Mouse (Mus musculus): Measurements from ENCODE around the gene Olfr896-ps1. TPM values are rescaled to one million over a fixed set of nuclear protein-coding genes. Genes with fewer than 3 reads are reported as not detected.

The Olfr896-ps1 gene
- polyA plus RNA-seq (2014; fragmentation: Nextera tagmentation; extraction: Ambion mirVana), result not detected in 2 replicates

DNA sequence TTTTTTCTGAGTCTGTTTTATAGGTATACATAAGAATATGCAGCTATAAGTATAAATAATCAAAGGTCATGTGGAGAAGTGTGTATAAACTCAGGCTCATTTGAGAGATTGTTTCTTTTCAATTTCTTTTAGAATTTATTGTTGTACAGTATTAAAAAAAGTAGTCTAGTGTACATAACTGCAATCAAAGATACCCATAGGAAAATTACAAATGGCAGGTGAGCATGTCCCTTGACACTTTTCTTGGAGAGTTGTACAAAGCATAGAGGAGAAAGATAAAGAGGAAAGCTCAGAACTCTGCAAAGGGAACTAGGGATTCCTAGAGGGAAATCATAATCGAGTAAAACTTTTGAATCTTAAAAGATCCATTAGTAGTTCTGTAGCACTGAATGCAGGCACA lies at the start of gene Olfr896-ps1:
Olfr896-ps1 (plus strand) TSS at position 301 of the 400 bp plus-strand sequence.
- H3K4me2 ChIP-seq (replicated peaks; ENCODE audit: low read depth, low read length), result no peak within 1 kb of the TSS
- no peaks in the 10 kb centered on the region for H3K4me1 ChIP-seq (replicated peaks; ENCODE audit: control insufficient read depth, insufficient read depth, low read length)
- ATAC-seq (ENCODE audit: low FRiP score), result no peak
- H3K27ac ChIP-seq (ENCODE audit: low read depth, low read length), result no peak within 1 kb of the TSS
- no peak within 1 kb of the TSS for H3K4me3 ChIP-seq (ENCODE audit: low read depth, low read length)
- WGBS, result 82% methylated on average over 1 of the region's 1 CpGs
- no peaks in the 10 kb centered on the region for H3K9me3 ChIP-seq (ENCODE audit: control insufficient read depth, low read length)
- no peaks in the 10 kb centered on the region for H3K27me3 ChIP-seq (ENCODE audit: control insufficient read depth, insufficient read depth, low read length)
- no peaks in the 10 kb centered on the region for H3K36me3 ChIP-seq (ENCODE audit: control insufficient read depth, insufficient read depth, low read length)
- no peak within 1 kb of the TSS for H3K9ac ChIP-seq (ENCODE audit: low read depth, low read length)
- no peak for DNase-seq (ENCODE audit: low spot score)

DNA sequence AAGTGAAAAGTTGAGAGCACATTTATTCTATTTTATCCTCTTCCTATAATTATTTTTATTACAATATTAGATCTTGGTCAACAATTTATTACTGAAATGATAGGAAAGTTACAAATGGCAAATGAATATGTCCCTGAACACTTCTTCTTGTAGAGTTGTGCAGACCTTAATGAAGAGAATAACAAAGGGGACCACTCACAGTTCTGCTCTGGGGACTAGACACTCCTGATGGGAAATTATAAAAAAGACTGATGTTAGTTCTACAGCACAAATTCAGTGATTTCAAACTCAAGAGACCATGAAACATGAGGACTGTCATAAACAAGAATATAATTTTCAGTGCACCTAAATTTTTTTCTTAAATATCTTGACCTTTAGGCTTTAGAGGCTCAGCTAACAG lies 38.4 kb upstream of the Olfr896-ps1 start, which contains the start of gene Olfr143:
Olfr143 (plus strand) TSS at position 301 of the 400 bp plus-strand sequence.
- no peak within 1 kb of the TSS for H3K4me2 ChIP-seq (replicated peaks; ENCODE audit: low read depth, low read length)
- H3K27ac ChIP-seq (ENCODE audit: low read depth, low read length), result no peak within 1 kb of the TSS
- no peaks in the 10 kb centered on the region for H3K27me3 ChIP-seq (ENCODE audit: control insufficient read depth, insufficient read depth, low read length)
- H3K4me3 ChIP-seq (ENCODE audit: low read depth, low read length), result no peak within 1 kb of the TSS
- ATAC-seq (ENCODE audit: low FRiP score), result no peak
- H3K9ac ChIP-seq (ENCODE audit: low read depth, low read length), result no peak within 1 kb of the TSS
- no peaks in the 10 kb centered on the region for H3K36me3 ChIP-seq (ENCODE audit: control insufficient read depth, insufficient read depth, low read length)
- no peaks in the 10 kb centered on the region for H3K9me3 ChIP-seq (ENCODE audit: control insufficient read depth, low read length)
- no peak for DNase-seq (ENCODE audit: low spot score)
- H3K4me1 ChIP-seq (replicated peaks; ENCODE audit: control insufficient read depth, insufficient read depth, low read length), result no peaks in the 10 kb centered on the region

DNA sequence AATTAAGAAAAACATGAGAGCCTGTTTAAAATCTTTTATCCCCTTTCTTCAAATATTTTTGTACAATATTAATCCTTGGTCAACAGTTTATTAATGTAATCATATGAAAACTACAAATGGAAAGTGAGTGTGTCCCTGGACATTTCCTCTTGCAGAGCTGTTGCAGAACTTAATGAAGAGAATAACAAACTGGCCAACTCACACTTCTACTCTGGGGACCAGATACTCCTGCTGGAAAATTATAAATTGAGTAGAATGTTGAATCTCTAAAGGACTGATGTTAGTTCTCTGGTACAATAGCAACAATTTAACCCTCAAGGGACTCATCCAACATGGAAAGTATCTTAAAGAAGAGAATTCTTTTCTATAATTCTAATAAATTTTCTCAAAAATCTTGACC lies 23.4 kb upstream of the Olfr896-ps1 start, which contains the start of gene Olfr895:
Olfr895 (plus strand) TSS at position 301 of the 400 bp plus-strand sequence.
- no peaks in the 10 kb centered on the region for H3K9me3 ChIP-seq (ENCODE audit: control insufficient read depth, low read length)
- H3K27me3 ChIP-seq (ENCODE audit: control insufficient read depth, insufficient read depth, low read length), result no peaks in the 10 kb centered on the region
- no peak within 1 kb of the TSS for H3K4me2 ChIP-seq (replicated peaks; ENCODE audit: low read depth, low read length)
- no peaks in the 10 kb centered on the region for H3K4me1 ChIP-seq (replicated peaks; ENCODE audit: control insufficient read depth, insufficient read depth, low read length)
- no peak within 1 kb of the TSS for H3K4me3 ChIP-seq (ENCODE audit: low read depth, low read length)
- H3K9ac ChIP-seq (ENCODE audit: low read depth, low read length), result no peak within 1 kb of the TSS
- DNase-seq (ENCODE audit: low spot score) (no peak), ATAC-seq (ENCODE audit: low FRiP score) (no peak)
- H3K36me3 ChIP-seq (ENCODE audit: control insufficient read depth, insufficient read depth, low read length), result no peaks in the 10 kb centered on the region
- no peak within 1 kb of the TSS for H3K27ac ChIP-seq (ENCODE audit: low read depth, low read length)

DNA sequence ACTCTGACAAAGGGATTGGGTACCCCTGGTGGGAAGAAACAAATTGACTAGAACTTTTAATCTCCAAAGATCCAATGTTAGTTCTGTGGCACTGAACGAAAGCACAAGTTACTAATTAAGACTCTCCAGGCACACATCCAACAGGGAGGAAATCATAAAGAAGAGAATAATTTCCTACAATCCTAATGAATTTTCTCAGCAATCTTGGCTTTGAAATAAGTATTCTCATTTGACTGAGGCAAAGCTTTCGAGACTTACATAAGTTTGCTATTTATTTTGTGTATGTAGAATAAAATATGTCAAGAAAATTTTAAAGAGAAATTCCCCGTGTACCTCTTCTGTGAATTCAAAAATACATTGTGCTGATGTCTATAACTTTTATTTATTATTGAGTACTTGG lies 37.9 kb downstream of the Olfr896-ps1 start, which contains the start of gene Olfr25:
Olfr25 (plus strand) TSS at position 301 of the 400 bp plus-strand sequence.
- 84% methylated on average over 3 of the region's 3 CpGs for WGBS
- Histone ChIP-seq H3K9me3 (ENCODE audit: control insufficient read depth, low read length) (no peaks in the 10 kb centered on the region), H3K27ac (ENCODE audit: low read depth, low read length) (no peak within 1 kb of the TSS), H3K4me3 (ENCODE audit: low read depth, low read length) (no peak within 1 kb of the TSS), H3K9ac (ENCODE audit: low read depth, low read length) (no peak within 1 kb of the TSS), H3K36me3 (ENCODE audit: control insufficient read depth, insufficient read depth, low read length) (no peaks in the 10 kb centered on the region), H3K4me1 (replicated peaks; ENCODE audit: control insufficient read depth, insufficient read depth, low read length) (no peaks in the 10 kb centered on the region), H3K27me3 (ENCODE audit: control insufficient read depth, insufficient read depth, low read length) (no peaks in the 10 kb centered on the region), H3K4me2 (replicated peaks; ENCODE audit: low read depth, low read length) (no peak within 1 kb of the TSS)
- ATAC-seq (ENCODE audit: low FRiP score) (no peak), DNase-seq (ENCODE audit: low spot score) (no peak)

Other genes starting within 250 kb of the Olfr896-ps1 start
- not detected in 2 replicates for gene Olfr884, start 244.6 kb upstream of the Olfr896-ps1 start, polyA plus RNA-seq (2014; fragmentation: Nextera tagmentation; extraction: Ambion mirVana)
- not detected in 2 replicates for gene Olfr885, start 229.8 kb upstream of the Olfr896-ps1 start, polyA plus RNA-seq (2014; fragmentation: Nextera tagmentation; extraction: Ambion mirVana)
- gene Olfr887, start 207.0 kb upstream of the Olfr896-ps1 start, polyA plus RNA-seq (2014; fragmentation: Nextera tagmentation; extraction: Ambion mirVana), result not detected in 2 replicates
- not detected in 2 replicates for gene Olfr888, start 183.0 kb upstream of the Olfr896-ps1 start, polyA plus RNA-seq (2014; fragmentation: Nextera tagmentation; extraction: Ambion mirVana)
- 0.06 and 0.14 TPM in 2 replicates for gene Olfr889, start 175.9 kb upstream of the Olfr896-ps1 start, polyA plus RNA-seq (2014; fragmentation: Nextera tagmentation; extraction: Ambion mirVana)
- gene Olfr890, start 148.6 kb upstream of the Olfr896-ps1 start, polyA plus RNA-seq (2014; fragmentation: Nextera tagmentation; extraction: Ambion mirVana), result not detected in 2 replicates
- gene Olfr891, start 110.3 kb upstream of the Olfr896-ps1 start, polyA plus RNA-seq (2014; fragmentation: Nextera tagmentation; extraction: Ambion mirVana), result not detected in 2 replicates
- gene Olfr893, start 82.7 kb upstream of the Olfr896-ps1 start, polyA plus RNA-seq (2014; fragmentation: Nextera tagmentation; extraction: Ambion mirVana), result not detected in 2 replicates
- not detected in 2 replicates for gene Olfr894, start 73.1 kb upstream of the Olfr896-ps1 start, polyA plus RNA-seq (2014; fragmentation: Nextera tagmentation; extraction: Ambion mirVana)
- gene Olfr143, start 38.3 kb upstream of the Olfr896-ps1 start, polyA plus RNA-seq (2014; fragmentation: Nextera tagmentation; extraction: Ambion mirVana), result not detected in 2 replicates
- gene Olfr895, start 23.3 kb upstream of the Olfr896-ps1 start, polyA plus RNA-seq (2014; fragmentation: Nextera tagmentation; extraction: Ambion mirVana), result not detected in 2 replicates
- gene Olfr25, start 38.0 kb downstream of the Olfr896-ps1 start, polyA plus RNA-seq (2014; fragmentation: Nextera tagmentation; extraction: Ambion mirVana), result not detected in 2 replicates
- gene Olfr898, start 57.3 kb downstream of the Olfr896-ps1 start, polyA plus RNA-seq (2014; fragmentation: Nextera tagmentation; extraction: Ambion mirVana), result not detected in 2 replicates
- gene Olfr250, start 75.8 kb downstream of the Olfr896-ps1 start, polyA plus RNA-seq (2014; fragmentation: Nextera tagmentation; extraction: Ambion mirVana), result not detected in 2 replicates
- gene Olfr251, start 86.0 kb downstream of the Olfr896-ps1 start, polyA plus RNA-seq (2014; fragmentation: Nextera tagmentation; extraction: Ambion mirVana), result not detected in 2 replicates
- not detected in 2 replicates for gene Olfr147, start 110.6 kb downstream of the Olfr896-ps1 start, polyA plus RNA-seq (2014; fragmentation: Nextera tagmentation; extraction: Ambion mirVana)
- not detected in 2 replicates for gene Olfr901, start 138.3 kb downstream of the Olfr896-ps1 start, polyA plus RNA-seq (2014; fragmentation: Nextera tagmentation; extraction: Ambion mirVana)
- not detected in 2 replicates for gene Olfr902, start 156.5 kb downstream of the Olfr896-ps1 start, polyA plus RNA-seq (2014; fragmentation: Nextera tagmentation; extraction: Ambion mirVana)
- not detected in 2 replicates for gene Olfr904, start 172.0 kb downstream of the Olfr896-ps1 start, polyA plus RNA-seq (2014; fragmentation: Nextera tagmentation; extraction: Ambion mirVana)
- gene Olfr905, start 180.0 kb downstream of the Olfr896-ps1 start, polyA plus RNA-seq (2014; fragmentation: Nextera tagmentation; extraction: Ambion mirVana), result not detected in 2 replicates
- gene Olfr906, start 196.0 kb downstream of the Olfr896-ps1 start, polyA plus RNA-seq (2014; fragmentation: Nextera tagmentation; extraction: Ambion mirVana), result not detected in 2 replicates
- not detected in 2 replicates for gene Olfr907, start 204.7 kb downstream of the Olfr896-ps1 start, polyA plus RNA-seq (2014; fragmentation: Nextera tagmentation; extraction: Ambion mirVana)
- not detected in 2 replicates for gene Olfr911-ps1, start 230.5 kb downstream of the Olfr896-ps1 start, polyA plus RNA-seq (2014; fragmentation: Nextera tagmentation; extraction: Ambion mirVana)
- gene Olfr910, start 246.7 kb downstream of the Olfr896-ps1 start, polyA plus RNA-seq (2014; fragmentation: Nextera tagmentation; extraction: Ambion mirVana), result not detected in 2 replicates